Mouse (Mus musculus): ENCODE measurements around the gene Pde6g. TPM values are rescaled to one million over a fixed set of nuclear protein-coding genes. Genes with fewer than 3 reads are reported as not detected.

The Pde6g gene
- under 1 TPM; 0.48 to 0.90 TPM for total RNA-seq (2021)

- no peak for DNase-seq
Measured at GRCm38 (mm10) chr11:120453306-120453705, at the start of gene Pde6g. Gene Pde6g, minus strand, starts transcription at chr11:120453500.

- no peak for DNase-seq
Measured at GRCm38 (mm10) chr11:120501701-120502100, 48.4 kb upstream of the Pde6g start.

DNA sequence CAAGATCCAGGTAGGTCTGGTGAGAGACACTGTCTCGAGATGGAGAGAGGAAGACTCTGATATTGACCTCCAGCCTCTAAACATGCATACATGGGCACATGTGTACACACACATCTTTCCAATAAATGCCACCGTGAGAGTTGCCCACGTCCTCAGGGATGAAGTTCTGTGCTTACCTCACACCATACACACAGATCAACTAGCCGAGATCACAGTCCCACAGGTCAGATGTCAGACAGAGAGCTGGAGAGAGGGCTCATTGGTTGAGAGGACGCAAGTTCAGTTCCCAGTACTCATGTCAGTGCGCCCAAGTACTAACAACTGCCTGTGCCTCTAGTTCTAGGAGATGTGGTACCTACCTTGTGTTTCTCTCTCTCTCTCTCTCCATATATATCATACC lies 47.7 kb upstream of the Pde6g start:
- DNase-seq = no peak

DNA sequence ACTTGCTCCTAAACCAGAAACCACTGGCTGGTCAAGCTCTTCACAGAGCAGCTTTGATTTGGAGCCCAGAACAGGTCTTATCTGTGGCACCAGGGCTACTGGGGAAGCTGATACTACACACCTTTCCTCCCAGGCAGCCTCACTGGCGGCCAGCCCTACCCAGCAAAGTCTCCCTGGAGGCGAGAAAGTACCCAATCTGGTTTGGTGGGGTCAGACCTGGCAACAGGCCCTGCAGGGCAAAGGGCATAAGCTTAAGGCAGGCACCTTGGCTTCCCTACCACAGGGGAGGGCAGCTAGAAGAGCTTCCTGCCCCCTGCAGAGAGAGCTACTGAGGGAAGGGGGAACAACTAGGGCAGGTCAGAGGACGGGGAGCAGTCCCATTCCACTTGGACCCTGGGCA lies 47.1 kb upstream of the Pde6g start:
- no peak for DNase-seq

- DNase-seq = no peak
Measured at GRCm38 (mm10) chr11:120499894-120500293, 46.6 kb upstream of the Pde6g start.

- no peak for DNase-seq
Measured at GRCm38 (mm10) chr11:120498891-120499290, 45.6 kb upstream of the Pde6g start.

- no peak for DNase-seq
Measured at GRCm38 (mm10) chr11:120498226-120498625, 44.9 kb upstream of the Pde6g start.

GRCm38 (mm10) chr11:120497436-120497835 lies 44.1 kb upstream of the Pde6g start:
- no peak for DNase-seq

- no peak for DNase-seq
Measured at GRCm38 (mm10) chr11:120493911-120494310, 40.6 kb upstream of the Pde6g start.

DNA sequence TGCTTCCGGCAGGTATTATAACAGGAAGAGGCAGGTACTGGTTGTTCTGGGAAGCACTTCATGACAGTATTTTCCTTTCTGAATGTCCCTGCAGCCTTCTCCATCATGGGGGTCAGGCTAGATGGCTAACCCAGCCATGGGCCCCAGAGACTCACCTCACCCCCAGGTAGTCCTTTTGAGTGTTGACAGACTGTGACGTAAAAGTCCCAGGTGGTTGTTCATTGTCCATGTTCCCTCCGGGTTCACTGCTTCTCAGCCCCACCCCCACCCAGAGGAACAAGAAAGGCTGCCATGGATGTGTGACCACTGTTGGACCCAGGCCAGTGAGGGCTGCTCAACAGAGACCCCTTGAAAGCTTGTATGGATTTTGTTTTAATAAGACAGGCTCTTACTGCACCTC lies 40.1 kb upstream of the Pde6g start:
- no peak for DNase-seq

DNA sequence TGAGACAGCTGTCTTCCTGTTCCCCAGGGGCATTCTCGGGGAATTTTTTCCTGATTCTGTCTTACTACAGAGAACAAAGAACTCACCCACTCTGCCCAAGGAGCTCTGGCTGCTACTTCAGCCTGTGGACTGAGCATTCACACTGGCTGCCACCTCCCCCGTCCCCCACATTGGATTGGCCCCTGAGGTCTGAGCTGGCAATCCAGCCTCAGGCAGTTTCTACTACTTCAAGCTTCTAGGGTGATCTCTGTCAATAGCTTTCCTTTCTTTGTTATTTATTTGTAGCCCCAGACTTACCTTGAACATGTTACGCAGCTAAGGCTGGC lies 39.5 kb upstream of the Pde6g start:
- no peak for DNase-seq

DNA sequence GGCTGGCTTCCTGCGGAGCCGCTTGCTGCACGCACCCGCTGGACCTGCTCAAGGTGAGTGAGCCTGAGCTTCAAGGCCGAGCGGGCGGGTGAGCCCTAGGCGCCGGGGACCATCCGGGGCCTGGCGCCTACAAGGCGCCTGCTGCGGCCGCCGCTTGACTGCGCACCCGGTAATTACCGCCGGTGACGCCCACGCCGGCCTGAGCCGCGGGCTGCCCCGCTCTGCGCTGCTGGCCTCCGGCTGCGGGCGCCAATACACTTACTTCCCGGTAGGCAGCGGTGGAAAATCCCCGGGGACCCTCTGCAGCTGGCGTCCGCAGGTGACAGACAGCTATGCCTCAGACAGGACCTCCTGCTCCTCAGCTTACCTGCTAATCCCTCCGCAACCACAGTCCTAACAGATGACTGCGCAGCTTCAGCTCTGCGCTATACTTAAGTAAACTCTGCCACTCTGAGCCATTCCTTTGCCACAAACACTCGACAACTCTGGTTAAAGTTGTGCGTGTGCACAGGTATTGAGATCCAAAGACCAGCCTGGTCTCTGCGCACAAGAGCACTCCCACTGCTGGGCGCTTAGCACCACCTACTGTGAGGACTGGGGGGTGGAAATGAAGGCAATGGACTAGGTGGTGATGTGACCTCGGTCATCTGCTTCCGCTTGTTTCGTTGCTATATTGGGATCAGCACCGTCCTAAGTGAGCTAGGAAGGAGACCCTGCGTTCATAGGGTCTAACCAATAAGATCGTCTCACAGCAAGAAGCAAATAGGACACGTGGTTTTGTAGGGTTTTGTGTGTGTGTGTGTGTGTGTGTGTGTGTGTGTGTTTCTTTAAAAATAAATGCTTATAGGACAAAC lies 39.0 kb upstream of the Pde6g start:
- no peak for DNase-seq

DNA sequence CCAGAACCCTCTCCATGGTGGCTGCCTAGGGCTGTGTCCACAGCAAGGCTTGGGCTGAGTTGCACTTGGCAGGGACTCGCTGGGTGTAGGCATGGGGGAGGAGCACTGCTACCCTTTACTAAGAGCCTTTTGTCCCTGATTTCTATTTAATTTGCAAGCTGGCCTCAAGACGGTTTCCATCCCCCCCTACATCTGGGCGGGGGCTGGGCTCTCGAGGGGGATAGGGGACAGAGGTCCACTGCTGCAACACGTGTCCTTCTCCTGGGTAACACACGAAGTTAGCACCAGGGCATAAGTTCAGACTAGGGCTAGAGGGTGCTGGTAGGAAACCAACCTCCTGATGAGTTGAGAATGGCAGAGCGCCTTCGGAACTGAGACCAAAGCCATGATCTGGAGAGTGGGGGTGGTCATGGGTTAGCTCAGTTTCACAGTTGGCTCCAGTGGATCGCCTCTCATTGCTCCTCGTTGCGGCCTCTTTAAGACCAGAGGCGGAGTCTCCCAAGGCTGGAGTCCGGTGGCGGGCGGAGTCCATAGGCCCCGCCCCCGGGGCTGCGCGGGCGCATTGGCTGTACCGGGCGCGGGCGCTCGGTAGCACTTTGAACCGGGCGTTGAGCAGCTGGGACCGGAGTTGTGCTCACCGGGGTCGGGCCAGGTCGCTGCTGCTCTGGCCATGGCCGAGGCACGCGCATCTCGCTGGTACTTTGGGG lies 38.2 kb upstream of the Pde6g start, which contains the start of gene Slc25a10:
TSS of gene Slc25a10 (plus strand) at position 524 of the 707 bp plus-strand sequence.
- DNase-seq = peak; percentile 84 to 87

DNA sequence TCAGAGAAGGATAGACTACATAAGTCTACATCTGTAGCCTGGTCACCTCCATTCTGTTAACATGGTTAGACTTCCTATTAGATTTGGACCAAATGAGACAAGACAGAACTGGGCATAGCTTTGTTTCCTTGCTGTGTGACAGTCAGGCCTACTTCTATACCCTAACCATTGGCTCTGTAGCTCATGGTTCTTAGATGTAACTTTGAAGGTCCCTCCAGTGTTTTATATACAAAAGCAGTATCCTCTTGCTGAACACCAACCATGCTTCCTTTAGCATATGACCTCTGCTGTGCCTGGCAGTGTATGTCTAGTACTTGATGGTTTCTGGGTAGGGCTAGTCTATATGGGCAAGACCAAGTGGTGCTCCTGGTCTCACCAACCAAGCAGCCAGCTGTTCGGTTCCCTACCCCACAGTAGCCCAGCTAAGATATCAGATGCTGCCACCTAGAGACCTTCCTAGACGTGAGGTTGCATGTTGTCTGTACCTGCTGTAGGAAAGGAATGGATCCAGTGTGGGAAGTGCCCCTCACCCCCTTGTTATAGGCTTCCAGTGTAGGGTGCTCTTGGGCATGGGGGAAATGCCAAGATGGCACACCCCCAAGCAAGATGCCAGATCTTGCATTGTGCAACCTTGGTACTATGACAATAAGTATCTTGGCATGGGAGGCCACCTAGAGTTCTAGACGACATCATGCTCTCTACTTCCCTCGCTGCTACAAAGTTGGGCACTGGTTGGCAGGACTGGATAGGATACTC lies 37.2 kb upstream of the Pde6g start:
- no peak for DNase-seq

DNA sequence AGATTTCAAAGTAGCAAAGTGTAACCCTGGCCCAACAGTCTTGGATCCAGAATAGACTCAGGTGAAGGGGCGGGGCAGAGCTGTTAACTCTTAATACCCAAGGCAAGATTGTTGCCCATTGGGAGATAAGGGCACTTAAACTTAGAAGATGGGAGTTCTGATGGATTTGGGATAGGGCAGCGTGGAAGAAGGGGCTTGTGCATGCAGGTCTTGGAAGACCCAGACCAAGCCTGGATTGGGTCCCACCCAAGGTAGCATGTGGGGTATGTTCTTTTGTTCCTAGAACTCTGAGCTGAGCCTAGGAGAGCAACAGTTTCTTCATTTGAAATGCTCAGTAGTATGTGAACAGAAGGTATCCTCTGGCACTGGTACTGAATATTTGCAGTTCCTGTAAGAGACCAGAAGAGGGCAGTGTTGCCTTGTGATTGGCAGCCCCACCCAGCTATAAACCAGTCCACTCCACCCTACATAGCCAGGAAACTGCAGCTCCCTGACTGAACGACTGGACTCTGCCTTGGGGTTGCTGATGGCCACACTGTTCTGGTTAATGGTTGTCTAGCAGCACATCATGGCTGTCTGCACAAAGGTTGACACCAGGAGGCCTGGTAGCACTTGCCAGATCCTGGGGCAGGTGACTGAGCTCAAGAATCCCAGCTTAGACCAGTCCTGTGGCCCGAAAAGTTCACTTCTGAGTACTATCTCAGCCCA lies 35.9 kb upstream of the Pde6g start:
- DNase-seq = peak; percentile 42 to 67

DNA sequence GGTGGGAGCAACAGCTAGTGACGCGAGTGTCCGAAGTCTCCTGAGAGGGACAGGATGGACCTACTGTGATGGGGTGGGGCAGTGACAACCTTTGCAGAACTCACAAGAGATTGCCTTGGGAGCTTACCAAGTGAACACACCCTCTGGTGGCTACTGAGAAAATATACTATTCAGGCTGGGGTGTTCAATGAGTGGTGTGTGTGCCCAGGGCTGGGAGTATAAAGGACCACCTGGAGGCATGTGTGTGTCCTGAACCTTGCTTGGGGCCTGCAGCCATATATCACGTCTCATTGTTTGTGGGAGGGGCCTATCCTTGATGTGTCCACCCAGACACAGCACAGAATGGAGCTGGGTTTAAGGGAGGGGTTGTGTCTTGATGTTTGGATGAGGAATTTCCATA lies 35.2 kb upstream of the Pde6g start:
- no peak for DNase-seq

DNA sequence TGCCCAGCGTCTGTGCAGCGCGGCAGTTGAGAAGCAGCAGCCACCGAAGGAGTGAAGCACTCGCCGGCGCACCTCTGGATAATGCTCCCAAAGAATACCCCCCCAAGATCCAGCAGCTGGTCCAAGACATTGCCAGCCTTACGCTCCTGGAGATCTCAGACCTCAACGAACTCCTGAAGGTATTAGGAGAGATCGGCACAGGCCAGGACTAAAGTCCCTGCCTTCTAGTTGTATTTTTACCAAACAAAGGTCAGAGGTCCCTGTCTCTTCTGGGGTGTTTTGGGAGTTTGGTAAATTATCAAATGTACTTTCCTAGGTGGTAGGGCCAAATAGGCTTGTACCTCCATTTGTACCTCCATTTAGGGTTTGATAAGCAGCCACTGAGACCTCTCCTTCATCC lies 32.0 kb upstream of the Pde6g start:
- DNase-seq = no peak

DNA sequence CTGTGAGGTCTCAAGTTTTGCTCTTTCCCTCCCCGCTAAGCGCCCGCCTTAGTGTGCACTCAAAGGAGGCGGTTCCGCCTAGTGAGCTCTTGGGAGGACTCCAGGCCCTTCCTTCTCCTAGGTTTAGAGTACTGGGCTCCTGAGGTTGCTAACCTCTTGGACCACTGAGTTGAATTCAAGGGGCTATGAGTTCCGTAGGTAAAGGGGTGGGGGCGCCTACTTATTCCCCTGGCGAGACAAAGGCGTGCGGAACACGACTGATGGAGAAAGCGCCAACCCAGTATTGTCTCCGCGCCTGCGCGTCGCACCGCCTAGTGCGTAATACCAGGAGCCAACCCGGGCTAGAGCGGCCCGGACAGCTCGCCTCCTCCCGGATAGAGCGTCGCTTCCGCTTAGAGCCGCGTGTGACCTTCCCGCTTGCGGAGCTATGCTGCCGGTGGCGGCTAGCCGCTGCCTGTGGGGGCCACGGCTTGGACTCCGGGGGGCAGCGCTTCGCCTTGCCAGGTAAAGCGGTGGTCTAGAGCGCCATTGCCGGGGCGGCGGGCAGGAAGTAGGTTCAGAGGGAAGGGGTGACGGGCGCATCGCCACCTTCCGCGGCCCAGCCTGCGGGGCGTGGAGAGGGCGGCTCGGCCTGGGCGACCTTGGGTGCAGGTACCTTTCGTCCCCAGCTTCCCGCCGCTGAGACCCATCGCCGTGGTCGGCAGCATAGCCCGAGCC lies 31.1 kb upstream of the Pde6g start, which contains the start of gene Mrpl12:
TSS of gene Mrpl12 (plus strand) at position 349 of the 717 bp plus-strand sequence.
- DNase-seq = peak; percentile 89 to 91

- no peak for DNase-seq
Measured at GRCm38 (mm10) chr11:120483448-120483934, 30.2 kb upstream of the Pde6g start.

- no peak for DNase-seq
Measured at GRCm38 (mm10) chr11:120472052-120472451, 18.8 kb upstream of the Pde6g start.

DNA sequence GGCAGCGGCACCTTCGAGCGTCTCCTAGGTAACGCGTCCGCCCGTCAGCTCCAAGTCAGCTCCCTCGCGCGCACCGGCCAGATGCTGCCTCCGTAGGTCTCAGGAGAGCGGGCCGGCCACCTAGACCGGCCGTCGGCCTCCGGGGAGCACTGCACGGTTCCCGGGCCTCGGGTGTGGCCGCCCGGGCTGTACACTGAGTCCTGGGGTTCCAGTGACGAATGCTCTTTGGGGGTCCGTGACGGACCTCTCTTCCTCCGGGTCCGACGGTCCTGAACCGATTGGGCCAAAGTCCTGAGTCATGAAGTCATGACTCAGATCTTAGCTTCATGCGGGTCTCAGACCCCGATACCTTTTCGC lies 14.4 kb upstream of the Pde6g start:
- no peak for DNase-seq

Data from layer of hippocampus, postnatal 36 days (tissue).